Mouse (Mus musculus): ENCODE data around the gene Sertad3.

DNA sequence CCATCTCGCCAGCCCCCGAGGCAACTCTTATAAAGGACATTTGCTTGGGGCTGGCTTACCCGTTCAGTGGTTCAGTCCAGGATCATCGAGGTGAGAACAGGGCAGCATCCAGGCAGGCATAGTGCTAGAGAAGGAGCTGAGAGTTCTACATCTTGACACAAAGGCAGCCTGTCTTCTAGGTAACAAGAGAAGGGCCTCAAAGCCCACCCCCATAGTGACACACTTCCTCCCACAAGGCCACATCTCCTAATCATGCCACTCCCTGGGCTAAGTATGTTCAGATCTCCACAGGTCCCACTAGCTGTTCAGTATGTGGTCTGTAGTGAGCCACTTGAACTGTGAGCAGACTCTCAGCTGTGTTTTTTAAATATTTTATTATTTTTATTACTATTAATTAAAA, 10.3 kb downstream of the Sertad3 start:
- TF ChIP-seq CTCF (IDR thresholded peaks at IDR 0.05; ENCODE audit: low read depth, low read length) = no peak
- TF ChIP-seq EP300 (IDR thresholded peaks at IDR 0.05; ENCODE audit: insufficient read depth, low read depth, low read length) = no peak
- no peak for TF ChIP-seq POLR2A (IDR thresholded peaks at IDR 0.05; ENCODE audit: insufficient read depth, low read length)

Data from ES-Bruce4 (cell line).